Mouse (Mus musculus) left cerebral cortex, postnatal 14 days (tissue): ENCODE measurements around the gene Gm14226. TPM values are rescaled to one million over a fixed set of nuclear protein-coding genes. Genes with fewer than 3 reads are reported as not detected.
A peak's percentile ranks its signal among the peaks of the same experiment; 100 is the strongest.
"Not testable (repeated sequence)": the region's sequence is repeated elsewhere in the genome, so short reads cannot be mapped to it uniquely, and the experiment has no call there.

Experiments
- DNase-seq, 2 experiments: peaks; one replicate each; pipeline ENCODE4 v3.0.0; 2021 to 2022; ENCODE audit warnings: low spot score in 2 of 2, mixed read lengths in 1 of 2
- intact Hi-C: fragments of 180-260 bp; cut with DNase I; formaldehyde crosslinking; loops from one replicate; pipeline ENCODE4 v1.15.1; 2025
- total RNA-seq, 2 experiments: library from RNA; stranded (reverse); gene quantifications; 2 replicates each; pipeline ENCODE4 v1.2.3; 2021

Gene Gm14226
- total RNA-seq, 2 experiments from 2014 or later = 0.13 to 0.18 TPM

GRCm38 (mm10) chr2:155045075-155045474 lies 27.0 kb downstream of the Gm14226 start:
- DNase-seq = no peak
- intact Hi-C loops = no loop called here

GRCm38 (mm10) chr2:155046803-155047202 lies 28.7 kb downstream of the Gm14226 start:
- DNase-seq = no peak
- intact Hi-C loops = no loop called here

GRCm38 (mm10) chr2:155047452-155048178 lies 29.5 kb downstream of the Gm14226 start:
- intact Hi-C loops = no loop called here
- DNase-seq = no peak

GRCm38 (mm10) chr2:155050108-155050503 lies 32.0 kb downstream of the Gm14226 start:
- DNase-seq = no peak
- intact Hi-C loops = no loop called here

GRCm38 (mm10) chr2:155050504-155051236 lies 32.6 kb downstream of the Gm14226 start:
- peak; percentile 95 to 96 for DNase-seq
- intact Hi-C loops = no loop called here

- no peak for DNase-seq
- intact Hi-C loops = no loop called here
Observed at GRCm38 (mm10) chr2:155051622-155052351, 33.7 kb downstream of the Gm14226 start.

- DNase-seq = peak; percentile 7 to 57
- intact Hi-C loops = no loop called here
Observed at GRCm38 (mm10) chr2:155052681-155053080, 34.6 kb downstream of the Gm14226 start.

GRCm38 (mm10) chr2:155053512-155053911 lies 35.4 kb downstream of the Gm14226 start:
- intact Hi-C loops, DNase-seq: not testable (repeated sequence)

- no peak for DNase-seq
- intact Hi-C loops = no loop called here
Observed at GRCm38 (mm10) chr2:155054672-155055071, 36.6 kb downstream of the Gm14226 start.

- intact Hi-C loops = no loop called here
- no peak for DNase-seq
Observed at GRCm38 (mm10) chr2:155056076-155056578, 38.1 kb downstream of the Gm14226 start.

GRCm38 (mm10) chr2:155057361-155057760 lies 39.3 kb downstream of the Gm14226 start:
- no peak for DNase-seq
- intact Hi-C loops = no loop called here

- intact Hi-C loops = no loop called here
- DNase-seq = no peak
Observed at GRCm38 (mm10) chr2:155071027-155071426, 53.0 kb downstream of the Gm14226 start.

- no peak for DNase-seq
- intact Hi-C loops = no loop called here
Observed at GRCm38 (mm10) chr2:155072353-155073145, 54.5 kb downstream of the Gm14226 start.

- intact Hi-C loops = no loop called here
Observed at GRCm38 (mm10) chr2:155073347-155073746, 55.3 kb downstream of the Gm14226 start.

GRCm38 (mm10) chr2:155073978-155074765 lies 56.1 kb downstream of the Gm14226 start, which contains the start of gene Ahcy:
Ahcy (minus strand) TSS chr2:155074497.
- intact Hi-C loops = no loop called here
- DNase-seq = peak; percentile 82 to 87

More at GRCm38 (mm10) chr2:155073347-155073746, 55.3 kb downstream of the Gm14226 start:
- DNase-seq = no peak

- intact Hi-C loops = no loop called here
- peak; percentile 6 to 14 for DNase-seq
Observed at GRCm38 (mm10) chr2:155074766-155075330, 56.8 kb downstream of the Gm14226 start.

- DNase-seq = no peak
- intact Hi-C loops = no loop called here
Observed at GRCm38 (mm10) chr2:155075649-155076048, 57.6 kb downstream of the Gm14226 start.
